Mouse (Mus musculus) lung, embryonic 14.5 days (tissue): ENCODE measurements around the gene M6pr. TPM values are rescaled to one million over a fixed set of nuclear protein-coding genes. Genes with fewer than 3 reads are reported as not detected.

ENCODE experiments used
- ATAC-seq: fragments of 200-750 bp; cut with Nextera tagmentation; 2 replicates; pipeline ENCODE4 v1.8.0; 2017; ENCODE audit warnings: mild to moderate bottlenecking, moderate TSS enrichment, moderate library complexity; ENCODE audit not compliant: insufficient read depth
- DNase-seq: peaks from one replicate; pipeline ENCODE4 v3.0.0-alpha.2; 2015
- H3K27ac ChIP-seq: fragments of 300-500 bp; sonication (generic); 2 replicates; pipeline ENCODE4 v1.5.1; 2014; ENCODE audit warnings: low read depth, mild to moderate bottlenecking, moderate library complexity
- H3K27me3 ChIP-seq: fragments of 300-500 bp; sonication (generic); 2 replicates; pipeline ENCODE4 v1.6.1; 2014; ENCODE audit warnings: low read length, control low read depth; ENCODE audit not compliant: insufficient read depth
- H3K36me3 ChIP-seq: fragments of 300-500 bp; sonication (generic); 2 replicates; pipeline ENCODE4 v1.6.1; 2014; ENCODE audit warnings: control low read depth; ENCODE audit not compliant: insufficient read depth
- H3K4me1 ChIP-seq: fragments of 300-500 bp; sonication (generic); 2 replicates; pipeline ENCODE4 v1.6.1; 2014; ENCODE audit warnings: antibody characterized with exemption, control low read depth; ENCODE audit not compliant: insufficient read depth
- H3K4me2 ChIP-seq: fragments of 300-500 bp; sonication (generic); 2 replicates; pipeline ENCODE4 v1.6.1; 2014; ENCODE audit warnings: mild to moderate bottlenecking
- H3K4me3 ChIP-seq: fragments of 300-500 bp; sonication (generic); 2 replicates; pipeline ENCODE4 v1.5.1; 2014; ENCODE audit warnings: low read depth, low read length
- H3K9ac ChIP-seq: fragments of 300-500 bp; sonication (generic); 2 replicates; pipeline ENCODE4 v1.6.1; 2014
- H3K9me3 ChIP-seq: fragments of 300-500 bp; sonication (generic); 2 replicates; pipeline ENCODE4 v1.6.1; 2016; ENCODE audit warnings: low read depth, low read length, control low read depth
- CTCF ChIP-seq: IDR thresholded peaks from 2 replicates; pipeline ENCODE4 v1.5.1; 2016; ENCODE audit warnings: antibody characterized with exemption, low read depth
- WGBS: fragments of 180-500 bp; shearing (Covaris S2); extraction: QIAGEN DNeasy Blood & Tissue Kit; methylation state at CpG from one replicate; pipeline ENCODE4 v1.1.7; 2014; 5-methylcytosine and 5-hydroxymethylcytosine counted together
- polyA plus RNA-seq: library from polyadenylated mRNA; unstranded; fragments of >200 nt; fragmentation: Nextera tagmentation; extraction: Ambion mirVana; gene quantifications from 2 replicates; pipeline ENCODE4 v1.2.1, GENCODE M21; 2014

The M6pr gene
- polyA plus RNA-seq, 1 experiment from 2014 or later: 115 TPM

GRCm38 (mm10) chr6:122297279-122298222, 11.0 kb upstream of the M6pr start:
- Histone ChIP-seq H3K27me3 (no peaks in the 10 kb centered on the region), H3K4me1 (no peaks in the 10 kb centered on the region), H3K9me3 (no peaks in the 10 kb centered on the region), H3K4me3 (peak overlapping the region; percentile 43), H3K36me3 (no peaks in the 10 kb centered on the region), H3K9ac (peak overlapping the region; percentile 52), H3K27ac (no peak overlapping the region; the same call in 1 of the 2 replicates), H3K4me2 (peak overlapping the region; percentile 67)
- peak; percentile 16; the same call in 1 of the 2 replicates for TF ChIP-seq CTCF
- DNase-seq (peak; percentile 62), ATAC-seq (peak; percentile 81)
- 6% methylated on average over 25 of the region's 25 CpGs for WGBS

GRCm38 (mm10) chr6:122298223-122298609, 10.3 kb upstream of the M6pr start:
- no peaks in the 10 kb centered on the region for H3K4me1 ChIP-seq
- no peaks in the 10 kb centered on the region for H3K9me3 ChIP-seq
- DNase-seq: no peak
- peak overlapping the region; percentile 67; the same call in 1 of the 2 replicates for H3K4me2 ChIP-seq
- no peak overlapping the region; the same call in 1 of the 2 replicates for H3K4me3 ChIP-seq
- peak; percentile 21; the same call in 1 of the 2 replicates for ATAC-seq
- WGBS: 43% methylated on average over 4 of the region's 4 CpGs
- H3K9ac ChIP-seq: no peak overlapping the region
- H3K36me3 ChIP-seq: no peaks in the 10 kb centered on the region
- H3K27me3 ChIP-seq: no peaks in the 10 kb centered on the region
- no peak overlapping the region for H3K27ac ChIP-seq
- no peak for TF ChIP-seq CTCF

- H3K36me3 ChIP-seq: no peaks in the 10 kb centered on the region
- no peak overlapping the region for H3K4me2 ChIP-seq
- H3K9me3 ChIP-seq: no peaks in the 10 kb centered on the region
- no peak for ATAC-seq
- WGBS: 27% methylated on average over 3 of the region's 3 CpGs
- no peaks in the 10 kb centered on the region for H3K27me3 ChIP-seq
- H3K9ac ChIP-seq: no peak overlapping the region
- H3K4me1 ChIP-seq: no peaks in the 10 kb centered on the region
- DNase-seq: no peak
- H3K27ac ChIP-seq: no peak overlapping the region
- TF ChIP-seq CTCF: no peak
- no peak overlapping the region for H3K4me3 ChIP-seq
These were observed 8.8 kb upstream of the M6pr start for GRCm38 (mm10) chr6:122299621-122300133.

- 41% methylated on average over 1 of the region's 1 CpGs for WGBS
- H3K9me3 ChIP-seq: no peaks in the 10 kb centered on the region
These were observed 6.4 kb upstream of the M6pr start for GRCm38 (mm10) chr6:122302121-122302520.

GRCm38 (mm10) chr6:122302661-122303060, 5.9 kb upstream of the M6pr start:
- 67% methylated on average over 4 of the region's 4 CpGs for WGBS
- no peak overlapping the region for H3K27ac ChIP-seq
- no peak for TF ChIP-seq CTCF

More at GRCm38 (mm10) chr6:122302121-122302520, 6.4 kb upstream of the M6pr start:
- no peak for ATAC-seq
- Histone ChIP-seq H3K27me3 (no peaks in the 10 kb centered on the region), H3K9ac (no peak overlapping the region), H3K4me3 (no peak overlapping the region), H3K27ac (no peak overlapping the region), H3K4me1 (no peaks in the 10 kb centered on the region), H3K4me2 (no peak overlapping the region), H3K36me3 (no peaks in the 10 kb centered on the region)
- TF ChIP-seq CTCF: no peak
- no peak for DNase-seq

GRCm38 (mm10) chr6:122303526-122303925, 5.0 kb upstream of the M6pr start:
- Histone ChIP-seq H3K27me3 (no peaks in the 10 kb centered on the region), H3K4me2 (no peak overlapping the region), H3K36me3 (no peaks in the 10 kb centered on the region), H3K4me1 (no peaks in the 10 kb centered on the region), H3K4me3 (no peak overlapping the region), H3K9me3 (no peaks in the 10 kb centered on the region), H3K9ac (no peak overlapping the region), H3K27ac (no peak overlapping the region)
- DNase-seq (no peak), ATAC-seq (no peak)
- WGBS: 54% methylated on average over 9 of the region's 9 CpGs
- no peak for TF ChIP-seq CTCF

More at GRCm38 (mm10) chr6:122302661-122303060, 5.9 kb upstream of the M6pr start:
- ATAC-seq (no peak), DNase-seq (no peak)
- Histone ChIP-seq H3K9ac (no peak overlapping the region), H3K9me3 (no peaks in the 10 kb centered on the region), H3K4me1 (no peaks in the 10 kb centered on the region), H3K36me3 (no peaks in the 10 kb centered on the region), H3K4me3 (no peak overlapping the region), H3K4me2 (no peak overlapping the region), H3K27me3 (no peaks in the 10 kb centered on the region)

GRCm38 (mm10) chr6:122304355-122304754, 4.2 kb upstream of the M6pr start:
- peak; percentile 89 for DNase-seq
- Histone ChIP-seq H3K4me1 (no peaks in the 10 kb centered on the region), H3K27me3 (no peaks in the 10 kb centered on the region), H3K9me3 (no peaks in the 10 kb centered on the region), H3K9ac (no peak overlapping the region), H3K36me3 (no peaks in the 10 kb centered on the region), H3K4me3 (no peak overlapping the region), H3K4me2 (no peak overlapping the region), H3K27ac (no peak overlapping the region)
- peak; percentile 85 for TF ChIP-seq CTCF
- 36% methylated on average over 6 of the region's 6 CpGs for WGBS
- ATAC-seq: no peak
